Comparison of ENCODE assay signal across 13 mouse cellular contexts in the genomic region with DNA sequence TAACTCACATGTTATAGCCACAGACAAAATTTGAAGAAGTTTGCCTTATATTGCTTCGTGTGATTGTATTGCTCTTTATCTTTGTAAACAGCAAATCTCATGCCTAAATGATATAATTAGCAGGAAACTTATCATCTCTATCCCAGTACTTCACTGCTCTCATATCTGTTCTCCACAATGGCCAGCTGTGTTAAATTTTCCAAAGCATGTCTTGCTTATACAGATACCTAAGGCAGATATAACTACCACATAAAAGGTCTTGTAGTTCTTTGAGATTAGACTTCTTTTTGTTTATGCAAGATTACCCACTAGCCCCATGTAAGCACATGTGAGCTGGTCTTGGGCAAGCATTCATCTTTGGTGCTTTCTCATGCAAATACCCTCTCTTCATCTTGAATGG.
"Had no signal": no experiment of that assay in that cellular context is flagged by ENCODE, and none has a peak within 500 bp of the region (broad histone marks: within the 10 kb centered on the region; RNA-seq: fewer than 3 reads in every experiment).

No protein-coding gene starts in this region.

- DNase-seq: kidney, adult 18-20 months; kidney, postnatal 14 days; lung, adult 2 months; lung, postnatal 36 days; right cerebral cortex, postnatal 14 days; thymus, postnatal 36 days had no signal

- H3K9ac ChIP-seq: intestine, embryonic 15.5 days; kidney, embryonic 15.5 days; midbrain, embryonic 12.5 days had no signal

- H3K4me3 ChIP-seq: intestine, embryonic 15.5 days; kidney, embryonic 15.5 days; left cerebral cortex, adult 2 months; limb, embryonic 10.5 days; midbrain, embryonic 12.5 days had no signal

- ATAC-seq: intestine, embryonic 15.5 days; lung, postnatal 0 days; midbrain, embryonic 16.5 days had no signal

- H3K9me3 ChIP-seq: intestine, embryonic 15.5 days; kidney, embryonic 15.5 days; limb, embryonic 10.5 days; midbrain, embryonic 12.5 days had no signal

- H3K27ac ChIP-seq: intestine, embryonic 15.5 days; kidney, embryonic 15.5 days; left cerebral cortex, adult 2 months; limb, embryonic 10.5 days; midbrain, embryonic 12.5 days had no signal

- H3K36me3 ChIP-seq: intestine, embryonic 15.5 days; kidney, embryonic 15.5 days; limb, embryonic 10.5 days; midbrain, embryonic 12.5 days had no signal

- H3K4me2 ChIP-seq: intestine, embryonic 15.5 days; kidney, embryonic 15.5 days; midbrain, embryonic 12.5 days had no signal

- H3K4me1 ChIP-seq: intestine, embryonic 15.5 days; kidney, embryonic 15.5 days; midbrain, embryonic 12.5 days had no signal

- H3K27me3 ChIP-seq: intestine, embryonic 15.5 days; kidney, embryonic 15.5 days; midbrain, embryonic 12.5 days had no signal
